17 mouse cellular contexts compared by ENCODE assay signal in genomic region chr12:106139927-106140326, GRCm38 (mm10).
DNase-seq lines count a peak whose midpoint lies in the region; ATAC-seq and TF ChIP-seq lines count a peak whose summit lies in the region.
"Had no signal": no experiment of that assay in that cellular context is flagged by ENCODE, and none has a peak within 500 bp of the region (broad histone marks: within the 10 kb centered on the region; RNA-seq: fewer than 3 reads in every experiment).

No protein-coding gene starts in this region.

- no peaks in the 10 kb centered on the region for H3K27me3 ChIP-seq in hindbrain, embryonic 10.5 days (ENCODE audit: insufficient read depth, poor library complexity, severe bottlenecking)
- no peaks in the 10 kb centered on the region for H3K27me3 ChIP-seq in hindbrain, postnatal 0 days (ENCODE audit: insufficient read depth, low read length)
- no peaks in the 10 kb centered on the region for H3K27me3 ChIP-seq in ES-Bruce4 (ENCODE audit: control insufficient read depth, insufficient read depth, low read length, poor library complexity, severe bottlenecking)
- H3K27me3 ChIP-seq in midbrain, embryonic 15.5 days (replicated peaks): no peaks in the 10 kb centered on the region
- H3K27me3 ChIP-seq: liver, embryonic 15.5 days; midbrain, embryonic 12.5 days had no signal

- no peak overlapping the region for H3K4me2 ChIP-seq in hindbrain, postnatal 0 days (ENCODE audit: low read depth, low read length)
- no peak overlapping the region for H3K4me2 ChIP-seq in midbrain, embryonic 15.5 days
- H3K4me2 ChIP-seq: liver, embryonic 15.5 days; midbrain, embryonic 12.5 days had no signal

- TF ChIP-seq POLR2A in ES-Bruce4 (IDR thresholded peaks at IDR 0.05; ENCODE audit: insufficient read depth, low read length): no peak

- WGBS in hindbrain, embryonic 10.5 days: 70% methylated on average over 5 of the region's 5 CpGs
- WGBS in hindbrain, postnatal 0 days: 66% methylated on average over 5 of the region's 5 CpGs
- 71% methylated on average over 5 of the region's 5 CpGs for WGBS in midbrain, embryonic 15.5 days

- no peak for DNase-seq in hindbrain, embryonic 10.5 days (ENCODE audit: low spot score)
- DNase-seq in hindbrain, postnatal 0 days (ENCODE audit: low spot score): no peak
- DNase-seq in WW6 (ENCODE audit: low read depth, low spot score) (peak; percentile 18), adipocyte (ENCODE audit: low spot score) (no peak)
- DNase-seq in yolk sac, embryonic 10.5 days (ENCODE audit: low spot score): no peak
- DNase-seq: B cell, adult 2 months; cerebellum, adult 2 months; cerebellum, postnatal 36 days; kidney, adult 2 months; kidney, postnatal 10 days; thymus, postnatal 36 days had no signal

- TF ChIP-seq CTCF in hindbrain, postnatal 0 days (IDR thresholded peaks at IDR 0.05; ENCODE audit: low read depth): no peak
- no peak for TF ChIP-seq CTCF in ES-Bruce4 (IDR thresholded peaks at IDR 0.05; ENCODE audit: low read depth, low read length)

- no peaks in the 10 kb centered on the region for H3K36me3 ChIP-seq in hindbrain, embryonic 10.5 days
- H3K36me3 ChIP-seq in hindbrain, postnatal 0 days (ENCODE audit: insufficient read depth, low read length): no peaks in the 10 kb centered on the region
- H3K36me3 ChIP-seq in ES-Bruce4 (ENCODE audit: control insufficient read depth, insufficient read depth, low read length, poor library complexity, severe bottlenecking): no peaks in the 10 kb centered on the region
- H3K36me3 ChIP-seq in midbrain, embryonic 15.5 days (replicated peaks): no peaks in the 10 kb centered on the region
- H3K36me3 ChIP-seq: heart, embryonic 10.5 days; liver, embryonic 15.5 days; midbrain, embryonic 12.5 days had no signal

- ATAC-seq in hindbrain, postnatal 0 days: no peak
- no peak for ATAC-seq in midbrain, embryonic 15.5 days (replicated peaks)

- TF ChIP-seq EP300 in ES-Bruce4 (IDR thresholded peaks at IDR 0.05; ENCODE audit: insufficient read depth, low read depth, low read length): peak; percentile 85; the same call in 1 of the 2 replicates

- H3K9me3 ChIP-seq in hindbrain, embryonic 10.5 days: no peaks in the 10 kb centered on the region
- H3K9me3 ChIP-seq in hindbrain, postnatal 0 days (ENCODE audit: low read length): no peaks in the 10 kb centered on the region
- no peaks in the 10 kb centered on the region for H3K9me3 ChIP-seq in ES-Bruce4 (replicated peaks; ENCODE audit: control insufficient read depth, insufficient read depth, low read length, poor library complexity, severe bottlenecking)
- no peaks in the 10 kb centered on the region for H3K9me3 ChIP-seq in midbrain, embryonic 15.5 days
- H3K9me3 ChIP-seq: heart, embryonic 10.5 days; liver, embryonic 15.5 days; midbrain, embryonic 12.5 days had no signal

- H3K27ac ChIP-seq in hindbrain, embryonic 10.5 days: peak overlapping the region; percentile 23; the same call in 1 of the 2 replicates
- no peak overlapping the region for H3K27ac ChIP-seq in hindbrain, postnatal 0 days
- no peak overlapping the region for H3K27ac ChIP-seq in ES-Bruce4 (ENCODE audit: insufficient read depth, low read length)
- H3K27ac ChIP-seq in midbrain, embryonic 15.5 days: 0 out of 2 replicates have a peak overlapping the region, but pooled peaks have one; percentile 38
- H3K27ac ChIP-seq: heart, embryonic 10.5 days; liver, embryonic 15.5 days; macrophage; midbrain, embryonic 12.5 days had no signal

- 0 out of 2 replicates have a peak, but pooled peaks cover 4% of the 10 kb centered on the region for H3K4me1 ChIP-seq in hindbrain, embryonic 10.5 days (replicated peaks)
- H3K4me1 ChIP-seq in hindbrain, postnatal 0 days (ENCODE audit: insufficient read depth, low read length): no peaks in the 10 kb centered on the region
- peaks cover 10% of the 10 kb centered on the region for H3K4me1 ChIP-seq in ES-Bruce4 (ENCODE audit: control insufficient read depth, insufficient read depth, low read length)
- peaks cover 12% of the 10 kb centered on the region for H3K4me1 ChIP-seq in midbrain, embryonic 15.5 days
- H3K4me1 ChIP-seq: heart, embryonic 10.5 days; liver, embryonic 15.5 days had no signal

- no peak overlapping the region for H3K4me3 ChIP-seq in hindbrain, embryonic 10.5 days
- no peak overlapping the region for H3K4me3 ChIP-seq in hindbrain, postnatal 0 days (ENCODE audit: low read length)
- no peak overlapping the region for H3K4me3 ChIP-seq in ES-Bruce4 (ENCODE audit: low read depth, low read length)
- no peak overlapping the region for H3K4me3 ChIP-seq in midbrain, embryonic 15.5 days
- H3K4me3 ChIP-seq: heart, embryonic 10.5 days; liver, embryonic 15.5 days; midbrain, embryonic 12.5 days had no signal

- H3K9ac ChIP-seq in hindbrain, postnatal 0 days (replicated peaks; ENCODE audit: low read length): no peak overlapping the region
- no peak overlapping the region for H3K9ac ChIP-seq in ES-Bruce4 (ENCODE audit: low read depth, poor library complexity, severe bottlenecking)
- no peak overlapping the region for H3K9ac ChIP-seq in midbrain, embryonic 15.5 days
- H3K9ac ChIP-seq: liver, embryonic 15.5 days; midbrain, embryonic 12.5 days had no signal

Comparison
In these comparisons a context has a peak if more than half of its experiments do, and no peak if none do; other contexts are left out.
1. H3K27ac ChIP-seq: peak in hindbrain, embryonic 10.5 days (single experiment) and midbrain, embryonic 15.5 days (single experiment); none in hindbrain, postnatal 0 days (single experiment) and ES-Bruce4 (single experiment).